In the genomic region with DNA sequence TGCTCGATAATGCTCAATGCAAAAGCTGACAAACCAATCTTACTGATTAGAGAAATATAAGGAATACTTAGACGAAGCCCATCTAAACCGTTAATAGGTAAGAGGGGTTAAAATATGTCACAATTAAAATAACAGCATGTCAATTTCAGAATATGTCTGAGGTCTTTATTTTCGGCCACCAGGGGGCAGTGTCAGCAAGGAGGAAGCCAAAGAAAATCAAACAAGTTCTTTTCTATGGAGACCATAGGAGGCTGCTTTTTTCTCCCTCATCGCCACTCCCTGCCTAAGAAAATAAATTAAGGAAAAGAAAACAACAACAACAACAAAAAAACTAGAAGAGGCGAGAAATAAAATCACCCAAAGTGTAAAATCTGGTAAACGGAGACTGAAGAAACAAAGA, we compare ENCODE assay signal across 8 mouse cellular contexts.
DNase-seq lines count a peak whose midpoint lies in the region; ATAC-seq lines count a peak whose summit lies in the region.

No protein-coding gene starts in this region.

- no peak overlapping the region for H3K4me3 ChIP-seq in midbrain, embryonic 13.5 days (replicated peaks)

- no peaks in the 10 kb centered on the region for H3K36me3 ChIP-seq in midbrain, embryonic 13.5 days

- WGBS in midbrain, embryonic 13.5 days = 38% methylated on average over 7 of the region's 7 CpGs

- H3K4me1 ChIP-seq in midbrain, embryonic 13.5 days (replicated peaks) = peaks cover 8% of the 10 kb centered on the region

- no peaks in the 10 kb centered on the region for H3K27me3 ChIP-seq in midbrain, embryonic 13.5 days

- no peak overlapping the region for H3K27ac ChIP-seq in midbrain, embryonic 13.5 days

- intact Hi-C loops in gastrocnemius, postnatal 36 days (cut with DNase I) = no loop called here

- no peak overlapping the region for H3K9ac ChIP-seq in midbrain, embryonic 13.5 days (replicated peaks)

- peak; percentile 62 for DNase-seq in gastrocnemius, postnatal 10 days
- no peak for DNase-seq in gastrocnemius, postnatal 36 days
- peak; percentile 31 for DNase-seq in urinary bladder, postnatal 10 days (ENCODE audit: low spot score)
- DNase-seq in urinary bladder, adult 2 months (ENCODE audit: low spot score) = no peak
- peak; percentile 73 for DNase-seq in embryo, embryonic 11 days
- peak; percentile 27 for DNase-seq in kidney, postnatal 14 days
- peak; percentile 59 for DNase-seq in thymus, postnatal 4 days

- ATAC-seq in midbrain, embryonic 13.5 days = 0 out of 2 replicates have a peak, but pooled peaks have one; percentile 37

- H3K9me3 ChIP-seq in midbrain, embryonic 13.5 days = no peaks in the 10 kb centered on the region

- H3K4me2 ChIP-seq in midbrain, embryonic 13.5 days (replicated peaks) = no peak overlapping the region

Comparison
In these comparisons a context has a peak if more than half of its experiments do, and no peak if none do; other contexts are left out.
1. DNase-seq: peak in gastrocnemius, postnatal 10 days (single experiment), urinary bladder, postnatal 10 days (single experiment), embryo, embryonic 11 days (single experiment), kidney, postnatal 14 days (single experiment) and thymus, postnatal 4 days (single experiment); none in gastrocnemius, postnatal 36 days (0 of 2) and urinary bladder, adult 2 months (single experiment).